Mouse (Mus musculus) urinary bladder, postnatal 36 days (tissue): ENCODE measurements at regions not wholly inside any gene's neighbourhood (a gene's known extent, or its start where the extent isn't known, plus 50 kb on each side); places are given as distances from the start of the nearest gene placed in this dataset.

Experiments
- DNase-seq, 2 experiments: peaks; one replicate each; pipeline ENCODE4 v3.0.0; 2022; ENCODE audit warnings: low spot score in 2 of 2, mixed read lengths in 1 of 2

- peak in 1 of 2 experiments; percentile 63 for DNase-seq
Measured at GRCm38 (mm10) chr17:80891656-80892055, 52.8 kb upstream of the Tmem178 start.

- no peak for DNase-seq
Measured at GRCm38 (mm10) chr17:80889095-80889494, 55.3 kb upstream of the Tmem178 start.

- no peak for DNase-seq
Measured at GRCm38 (mm10) chr17:80887749-80888119, 56.7 kb upstream of the Tmem178 start.

GRCm38 (mm10) chr17:80887021-80887748 is 57.2 kb upstream of the Tmem178 start:
- no peak for DNase-seq

- peak; percentile 24 for DNase-seq
Measured at GRCm38 (mm10) chr17:80886211-80886701, 58.2 kb upstream of the Tmem178 start.

- DNase-seq, result no peak
Measured at GRCm38 (mm10) chr17:80885706-80886105, 58.7 kb upstream of the Tmem178 start.

GRCm38 (mm10) chr17:80884886-80885285 is 59.5 kb upstream of the Tmem178 start:
- DNase-seq, result no peak

- DNase-seq, result no peak
Measured at GRCm38 (mm10) chr17:80882476-80882875, 62.0 kb upstream of the Tmem178 start.

- no peak for DNase-seq
Measured at GRCm38 (mm10) chr17:80880325-80880724, 64.1 kb upstream of the Tmem178 start.

- DNase-seq, result peak in 1 of 2 experiments; percentile 38
Measured at GRCm38 (mm10) chr17:80875352-80876044, 68.9 kb upstream of the Tmem178 start.

- no peak for DNase-seq
Measured at GRCm38 (mm10) chr17:80870965-80871364, 73.5 kb upstream of the Tmem178 start.

- DNase-seq, result no peak
Measured at GRCm38 (mm10) chr17:80862338-80862737, 82.1 kb upstream of the Tmem178 start.

GRCm38 (mm10) chr17:80846996-80847810 is 97.2 kb upstream of the Tmem178 start:
- no peak for DNase-seq

GRCm38 (mm10) chr17:80845349-80845748 is 99.1 kb upstream of the Tmem178 start:
- DNase-seq, result no peak

- no peak for DNase-seq
Measured at GRCm38 (mm10) chr17:80841903-80842302, 102.5 kb upstream of the Tmem178 start.

GRCm38 (mm10) chr17:80840896-80841295 is 103.5 kb upstream of the Tmem178 start:
- DNase-seq, result no peak

- DNase-seq, result no peak
Measured at GRCm38 (mm10) chr17:80840452-80840851, 104.0 kb upstream of the Tmem178 start.

- no peak for DNase-seq
Measured at GRCm38 (mm10) chr17:80834701-80835100, 106.4 kb upstream of the Map4k3 start.

GRCm38 (mm10) chr17:80834176-80834517 is 105.9 kb upstream of the Map4k3 start:
- DNase-seq, result no peak

GRCm38 (mm10) chr17:80833355-80834175 is 105.3 kb upstream of the Map4k3 start:
- DNase-seq, result no peak

GRCm38 (mm10) chr17:80831686-80832085 is 103.4 kb upstream of the Map4k3 start:
- no peak for DNase-seq
